Mouse (Mus musculus) neural tube, embryonic 11.5 days (tissue): ENCODE results near the gene Gm21976. TPM values are rescaled to one million over a fixed set of nuclear protein-coding genes. Genes with fewer than 3 reads are reported as not detected.

Experiments used
- ATAC-seq: fragments of 200-750 bp; cut with Nextera tagmentation; 2 replicates; pipeline ENCODE4 v1.8.0; 2017; ENCODE audit warnings: moderate number of reproducible peaks, mild to moderate bottlenecking, moderate TSS enrichment, moderate library complexity; ENCODE audit not compliant: insufficient read depth, low FRiP score, low TSS enrichment
- DNase-seq: peaks from one replicate; pipeline ENCODE4 v3.0.0-alpha.2; 2015; ENCODE audit warnings: low spot score
- H3K27ac ChIP-seq: fragments of 300-500 bp; sonication (generic); 2 replicates; pipeline ENCODE4 v1.5.1; 2014; ENCODE audit warnings: low read depth, mild to moderate bottlenecking, low read length
- H3K27me3 ChIP-seq: fragments of 300-500 bp; sonication (generic); 2 replicates; pipeline ENCODE4 v1.6.1; 2014; ENCODE audit warnings: mild to moderate bottlenecking, low read length, mixed read lengths; ENCODE audit not compliant: control insufficient read depth, insufficient read depth
- H3K36me3 ChIP-seq: fragments of 300-500 bp; sonication (generic); 2 replicates; pipeline ENCODE4 v1.6.1; 2014; ENCODE audit warnings: mild to moderate bottlenecking, low read length, moderate library complexity, mixed read lengths; ENCODE audit not compliant: control insufficient read depth, insufficient read depth
- H3K4me1 ChIP-seq: fragments of 300-500 bp; sonication (generic); 2 replicates; pipeline ENCODE4 v1.6.1; 2014; ENCODE audit warnings: low read length, mixed read lengths; ENCODE audit not compliant: control insufficient read depth, insufficient read depth
- H3K4me2 ChIP-seq: fragments of 300-500 bp; sonication (generic); 2 replicates; pipeline ENCODE4 v1.6.1; 2014; ENCODE audit warnings: low read depth, mild to moderate bottlenecking, moderate library complexity
- H3K4me3 ChIP-seq: fragments of 300-500 bp; sonication (generic); 2 replicates; pipeline ENCODE4 v1.5.1; 2014; ENCODE audit warnings: low read depth, low read length
- H3K9ac ChIP-seq: fragments of 300-500 bp; sonication (generic); 2 replicates; pipeline ENCODE4 v1.6.1; 2014; ENCODE audit warnings: mild to moderate bottlenecking, low read length
- H3K9me3 ChIP-seq: fragments of 300-500 bp; sonication (generic); 2 replicates; pipeline ENCODE4 v1.6.1; 2016; ENCODE audit warnings: low read length; ENCODE audit not compliant: control insufficient read depth
- WGBS: fragments of 180-500 bp; shearing (Covaris S2); extraction: QIAGEN DNeasy Blood & Tissue Kit; methylation state at CpG from one replicate; pipeline ENCODE4 v1.1.7; 2014; 5-methylcytosine and 5-hydroxymethylcytosine counted together
- polyA plus RNA-seq: library from polyadenylated mRNA; unstranded; fragments of >200 nt; fragmentation: Nextera tagmentation; extraction: Ambion mirVana; gene quantifications from 2 replicates; pipeline ENCODE4 v1.2.1, GENCODE M21; 2014

Gm21976 gene
- polyA plus RNA-seq, 1 experiment from 2014 or later = not detected

- H3K36me3 ChIP-seq = no peaks in the 10 kb centered on the region
- no peak overlapping the region for H3K9ac ChIP-seq
- H3K4me2 ChIP-seq = no peak overlapping the region
- no peaks in the 10 kb centered on the region for H3K4me1 ChIP-seq
- 82% methylated on average over 12 of the region's 12 CpGs for WGBS
- no peaks in the 10 kb centered on the region for H3K9me3 ChIP-seq
- H3K27ac ChIP-seq = no peak overlapping the region
- H3K27me3 ChIP-seq = no peaks in the 10 kb centered on the region
- DNase-seq (no peak), ATAC-seq (no peak)
- H3K4me3 ChIP-seq = no peak overlapping the region
These were observed 1.4 kb downstream of the Gm21976 start for GRCm38 (mm10) chr13:98280990-98281650.

DNA sequence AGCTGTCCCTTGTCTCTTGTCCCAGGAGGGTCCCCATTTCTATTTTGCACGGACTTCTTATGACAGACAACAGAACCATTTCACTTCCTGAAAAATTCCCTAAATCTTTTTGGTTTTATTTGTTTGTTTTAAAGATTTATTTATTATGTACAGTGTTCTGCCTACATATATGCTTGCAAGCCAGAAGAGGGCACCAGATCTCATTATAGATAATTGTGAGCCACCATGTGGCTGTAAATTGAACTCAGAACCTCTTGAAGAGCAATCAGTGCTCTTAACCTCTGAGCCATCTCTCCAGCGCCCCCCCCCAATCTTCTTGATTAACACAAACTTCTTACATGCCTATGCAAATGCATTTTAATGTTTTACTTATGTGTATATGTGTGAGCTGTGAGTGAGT is 11.0 kb downstream of the Gm21976 start:
- no peaks in the 10 kb centered on the region for H3K9me3 ChIP-seq
- H3K4me2 ChIP-seq = no peak overlapping the region
- H3K27me3 ChIP-seq = no peaks in the 10 kb centered on the region
- no peak overlapping the region for H3K4me3 ChIP-seq
- H3K4me1 ChIP-seq = no peaks in the 10 kb centered on the region
- no peak overlapping the region for H3K9ac ChIP-seq
- ATAC-seq = no peak
- 55% methylated on average over 2 of the region's 2 CpGs for WGBS
- no peak for DNase-seq
- no peak overlapping the region for H3K27ac ChIP-seq
- no peaks in the 10 kb centered on the region for H3K36me3 ChIP-seq

GRCm38 (mm10) chr13:98291712-98292111 is 12.0 kb downstream of the Gm21976 start:
- H3K4me3 ChIP-seq = no peak overlapping the region
- ATAC-seq (no peak), DNase-seq (no peak)
- H3K27me3 ChIP-seq = no peaks in the 10 kb centered on the region
- H3K36me3 ChIP-seq = no peaks in the 10 kb centered on the region
- H3K4me2 ChIP-seq = no peak overlapping the region
- 77% methylated on average over 8 of the region's 8 CpGs for WGBS
- no peaks in the 10 kb centered on the region for H3K9me3 ChIP-seq
- H3K4me1 ChIP-seq = no peaks in the 10 kb centered on the region
- no peak overlapping the region for H3K27ac ChIP-seq
- H3K9ac ChIP-seq = no peak overlapping the region

- WGBS = 46% methylated on average over 5 of the region's 5 CpGs
- H3K9me3 ChIP-seq = no peaks in the 10 kb centered on the region
- no peaks in the 10 kb centered on the region for H3K27me3 ChIP-seq
- H3K27ac ChIP-seq = no peak overlapping the region
- H3K4me2 ChIP-seq = no peak overlapping the region
- ATAC-seq (no peak), DNase-seq (no peak)
- H3K4me1 ChIP-seq = no peaks in the 10 kb centered on the region
- no peak overlapping the region for H3K4me3 ChIP-seq
- H3K9ac ChIP-seq = no peak overlapping the region
- no peaks in the 10 kb centered on the region for H3K36me3 ChIP-seq
These were observed 16.4 kb downstream of the Gm21976 start for GRCm38 (mm10) chr13:98296072-98296471.

GRCm38 (mm10) chr13:98297883-98298482 is 18.3 kb downstream of the Gm21976 start:
- no peaks in the 10 kb centered on the region for H3K4me1 ChIP-seq
- no peak overlapping the region for H3K4me3 ChIP-seq
- WGBS = 89% methylated on average over 6 of the region's 6 CpGs
- no peak for ATAC-seq
- no peak overlapping the region for H3K27ac ChIP-seq
- H3K27me3 ChIP-seq = no peaks in the 10 kb centered on the region
- H3K9ac ChIP-seq = no peak overlapping the region
- H3K9me3 ChIP-seq = no peaks in the 10 kb centered on the region
- no peaks in the 10 kb centered on the region for H3K36me3 ChIP-seq
- DNase-seq = no peak
- H3K4me2 ChIP-seq = no peak overlapping the region

DNA sequence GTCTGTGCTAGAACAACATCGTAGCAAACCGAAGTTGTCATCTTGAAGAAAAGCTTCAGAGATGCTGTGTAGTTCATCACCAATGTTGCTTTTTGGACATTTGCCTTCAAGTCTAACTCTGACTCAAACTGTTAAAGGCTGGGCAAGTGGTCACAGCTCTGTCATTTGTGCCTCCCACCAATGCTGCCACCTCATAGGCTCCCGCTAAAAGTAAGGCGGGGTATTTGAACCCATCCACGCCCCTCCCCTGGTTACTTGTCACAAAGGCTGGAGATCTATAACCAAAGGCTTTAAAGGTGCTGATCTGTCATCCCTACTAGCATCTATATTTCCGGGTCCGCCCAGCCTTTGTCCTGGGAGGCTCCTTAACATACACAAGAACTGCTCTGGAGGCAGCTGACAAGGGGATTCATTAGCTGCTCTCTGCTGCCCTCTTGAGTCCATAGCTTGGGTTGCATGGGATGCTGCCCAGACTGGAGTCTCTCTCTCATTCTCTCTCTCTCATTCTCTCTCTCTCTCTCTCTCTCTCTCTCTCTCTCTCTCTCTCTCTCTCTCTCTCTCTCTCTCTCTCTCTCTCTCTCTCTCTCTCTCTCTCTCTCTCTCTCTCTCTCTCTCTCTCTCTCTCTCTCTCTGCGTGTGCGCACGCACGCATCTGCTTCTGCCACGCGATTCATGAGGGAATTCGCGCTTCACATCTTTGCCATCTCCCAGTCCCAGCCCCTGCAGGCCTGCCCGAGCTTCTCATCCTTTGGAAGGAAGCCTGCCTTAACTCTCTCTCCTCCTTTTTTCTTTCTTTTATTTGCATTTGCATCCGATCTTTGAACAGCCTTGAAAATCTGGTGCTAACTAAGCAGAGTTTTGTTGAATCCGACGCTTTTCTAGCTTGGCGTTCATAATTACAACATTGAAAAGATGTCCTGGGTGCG is 19.4 kb downstream of the Gm21976 start:
- H3K4me2 ChIP-seq = 0 out of 2 replicates have a peak overlapping the region, but pooled peaks have one; percentile 8

DNA sequence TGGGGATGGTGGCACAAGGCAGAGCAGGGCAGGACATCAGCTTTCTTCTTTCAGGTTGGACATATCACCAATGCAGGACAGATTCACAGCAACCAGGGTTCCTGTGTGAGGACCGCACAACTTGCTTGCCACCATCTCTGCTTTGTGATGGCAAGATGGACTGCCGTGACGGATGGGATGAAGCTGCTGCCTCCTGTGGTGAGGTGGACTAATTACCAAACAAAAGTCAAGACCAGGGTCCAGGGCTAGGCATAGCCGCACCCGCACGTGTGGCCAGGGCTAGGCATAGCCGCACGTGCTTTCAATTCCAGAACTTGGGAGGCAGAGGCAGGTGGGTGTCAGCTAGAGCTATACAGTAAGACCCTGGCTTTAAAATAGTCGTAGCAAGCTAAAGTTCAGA is 25.6 kb downstream of the Gm21976 start:
- Histone ChIP-seq H3K27ac (no peak overlapping the region), H3K9me3 (no peaks in the 10 kb centered on the region), H3K4me2 (no peak overlapping the region), H3K9ac (no peak overlapping the region), H3K4me1 (no peaks in the 10 kb centered on the region), H3K36me3 (no peaks in the 10 kb centered on the region; the same call in 1 of the 2 replicates), H3K4me3 (no peak overlapping the region), H3K27me3 (no peaks in the 10 kb centered on the region)
- ATAC-seq (no peak), DNase-seq (no peak)
- 85% methylated on average over 9 of the region's 9 CpGs for WGBS

More for the DNA sequence above, 19.4 kb downstream of the Gm21976 start:
- no peak overlapping the region for H3K27ac ChIP-seq
- H3K9me3 ChIP-seq = no peaks in the 10 kb centered on the region
- no peak overlapping the region for H3K4me3 ChIP-seq
- ATAC-seq = peak; percentile 81
- peak; percentile 91 for DNase-seq
- no peak overlapping the region for H3K9ac ChIP-seq
- 61% methylated on average over 21 of the region's 21 CpGs for WGBS
- no peaks in the 10 kb centered on the region for H3K36me3 ChIP-seq
- H3K27me3 ChIP-seq = no peaks in the 10 kb centered on the region
- no peaks in the 10 kb centered on the region for H3K4me1 ChIP-seq

- WGBS = 47% methylated on average over 5 of the region's 5 CpGs
- ATAC-seq = no peak
- no peak overlapping the region for H3K4me3 ChIP-seq
These were observed 26.7 kb downstream of the Gm21976 start for GRCm38 (mm10) chr13:98306393-98306792.

More at GRCm38 (mm10) chr13:98306393-98306792, 26.7 kb downstream of the Gm21976 start:
- DNase-seq = no peak
- H3K27me3 ChIP-seq = no peaks in the 10 kb centered on the region
- H3K27ac ChIP-seq = no peak overlapping the region
- H3K4me1 ChIP-seq = no peaks in the 10 kb centered on the region
- no peak overlapping the region for H3K9ac ChIP-seq
- no peak overlapping the region for H3K4me2 ChIP-seq
- no peaks in the 10 kb centered on the region; the same call in 1 of the 2 replicates for H3K36me3 ChIP-seq
- H3K9me3 ChIP-seq = no peaks in the 10 kb centered on the region
